Mouse (Mus musculus): ENCODE results near the gene Agap1. TPM values are rescaled to one million over a fixed set of nuclear protein-coding genes. Genes with fewer than 3 reads are reported as not detected.

Gene Agap1
- polyA plus RNA-seq, 1 experiment: 12.1 TPM

GRCm38 (mm10) chr1:89919206-89919605, 464.6 kb downstream of the Agap1 start:
- H3K4me1 ChIP-seq (ENCODE audit: control insufficient read depth, insufficient read depth, low read length): no peaks in the 10 kb centered on the region
- no peak overlapping the region for H3K4me3 ChIP-seq (replicated peaks; ENCODE audit: control insufficient read depth, low read depth, low read length)
- 78% methylated on average over 6 of the region's 6 CpGs for WGBS
- no peak overlapping the region for H3K27ac ChIP-seq (ENCODE audit: control insufficient read depth, insufficient read depth, low read depth, low read length, poor library complexity)
- TF ChIP-seq POLR2A (IDR thresholded peaks at IDR 0.05; ENCODE audit: borderline replicate concordance, control insufficient read depth, low read depth, low read length) (no peak), CTCF (IDR thresholded peaks at IDR 0.05; ENCODE audit: control insufficient read depth, insufficient read depth, low read length) (no peak)

GRCm38 (mm10) chr1:89921806-89922205, 467.2 kb downstream of the Agap1 start:
- Histone ChIP-seq H3K27ac (ENCODE audit: control insufficient read depth, insufficient read depth, low read depth, low read length, poor library complexity) (no peak overlapping the region), H3K4me1 (ENCODE audit: control insufficient read depth, insufficient read depth, low read length) (no peaks in the 10 kb centered on the region), H3K4me3 (replicated peaks; ENCODE audit: control insufficient read depth, low read depth, low read length) (no peak overlapping the region)
- WGBS: 11% methylated on average over 10 of the region's 10 CpGs
- no peak for TF ChIP-seq CTCF (IDR thresholded peaks at IDR 0.05; ENCODE audit: control insufficient read depth, insufficient read depth, low read length)
- TF ChIP-seq POLR2A (IDR thresholded peaks at IDR 0.05; ENCODE audit: borderline replicate concordance, control insufficient read depth, low read depth, low read length): no peak

GRCm38 (mm10) chr1:89922282-89922681, 467.7 kb downstream of the Agap1 start:
- Histone ChIP-seq H3K4me1 (ENCODE audit: control insufficient read depth, insufficient read depth, low read length) (no peaks in the 10 kb centered on the region), H3K4me3 (replicated peaks; ENCODE audit: control insufficient read depth, low read depth, low read length) (no peak overlapping the region), H3K27ac (ENCODE audit: control insufficient read depth, insufficient read depth, low read depth, low read length, poor library complexity) (no peak overlapping the region)
- TF ChIP-seq POLR2A (IDR thresholded peaks at IDR 0.05; ENCODE audit: borderline replicate concordance, control insufficient read depth, low read depth, low read length): no peak
- no peak for TF ChIP-seq CTCF (IDR thresholded peaks at IDR 0.05; ENCODE audit: control insufficient read depth, insufficient read depth, low read length)
- WGBS: 7% methylated on average over 7 of the region's 7 CpGs

- Histone ChIP-seq H3K4me3 (replicated peaks; ENCODE audit: control insufficient read depth, low read depth, low read length) (no peak overlapping the region), H3K4me1 (ENCODE audit: control insufficient read depth, insufficient read depth, low read length) (no peaks in the 10 kb centered on the region), H3K27ac (ENCODE audit: control insufficient read depth, insufficient read depth, low read depth, low read length, poor library complexity) (no peak overlapping the region)
- WGBS: 4% methylated on average over 41 of the region's 41 CpGs
- TF ChIP-seq POLR2A (IDR thresholded peaks at IDR 0.05; ENCODE audit: borderline replicate concordance, control insufficient read depth, low read depth, low read length): no peak
- no peak for TF ChIP-seq CTCF (IDR thresholded peaks at IDR 0.05; ENCODE audit: control insufficient read depth, insufficient read depth, low read length)
Observed at GRCm38 (mm10) chr1:89922883-89923641, 468.5 kb downstream of the Agap1 start.

GRCm38 (mm10) chr1:89923642-89924020, 469.0 kb downstream of the Agap1 start:
- 30% methylated on average over 14 of the region's 14 CpGs for WGBS

GRCm38 (mm10) chr1:89925501-89926190, 471.0 kb downstream of the Agap1 start:
- no peaks in the 10 kb centered on the region for H3K4me1 ChIP-seq (ENCODE audit: control insufficient read depth, insufficient read depth, low read length)
- H3K4me3 ChIP-seq (replicated peaks; ENCODE audit: control insufficient read depth, low read depth, low read length): no peak overlapping the region
- TF ChIP-seq POLR2A (IDR thresholded peaks at IDR 0.05; ENCODE audit: borderline replicate concordance, control insufficient read depth, low read depth, low read length) (no peak), CTCF (IDR thresholded peaks at IDR 0.05; ENCODE audit: control insufficient read depth, insufficient read depth, low read length) (no peak)
- WGBS: 81% methylated on average over 12 of the region's 12 CpGs
- H3K27ac ChIP-seq (ENCODE audit: control insufficient read depth, insufficient read depth, low read depth, low read length, poor library complexity): no peak overlapping the region

More at GRCm38 (mm10) chr1:89923642-89924020, 469.0 kb downstream of the Agap1 start:
- TF ChIP-seq CTCF (IDR thresholded peaks at IDR 0.05; ENCODE audit: control insufficient read depth, insufficient read depth, low read length): no peak
- TF ChIP-seq POLR2A (IDR thresholded peaks at IDR 0.05; ENCODE audit: borderline replicate concordance, control insufficient read depth, low read depth, low read length): no peak
- H3K4me3 ChIP-seq (replicated peaks; ENCODE audit: control insufficient read depth, low read depth, low read length): no peak overlapping the region
- H3K4me1 ChIP-seq (ENCODE audit: control insufficient read depth, insufficient read depth, low read length): no peaks in the 10 kb centered on the region
- H3K27ac ChIP-seq (ENCODE audit: control insufficient read depth, insufficient read depth, low read depth, low read length, poor library complexity): no peak overlapping the region

GRCm38 (mm10) chr1:89926583-89927060, 472.0 kb downstream of the Agap1 start:
- Histone ChIP-seq H3K4me3 (replicated peaks; ENCODE audit: control insufficient read depth, low read depth, low read length) (no peak overlapping the region), H3K4me1 (ENCODE audit: control insufficient read depth, insufficient read depth, low read length) (no peaks in the 10 kb centered on the region), H3K27ac (ENCODE audit: control insufficient read depth, insufficient read depth, low read depth, low read length, poor library complexity) (no peak overlapping the region)
- TF ChIP-seq POLR2A (IDR thresholded peaks at IDR 0.05; ENCODE audit: borderline replicate concordance, control insufficient read depth, low read depth, low read length) (no peak), CTCF (IDR thresholded peaks at IDR 0.05; ENCODE audit: control insufficient read depth, insufficient read depth, low read length) (no peak)
- 35% methylated on average over 9 of the region's 9 CpGs for WGBS

- Histone ChIP-seq H3K4me1 (ENCODE audit: control insufficient read depth, insufficient read depth, low read length) (no peaks in the 10 kb centered on the region), H3K27ac (ENCODE audit: control insufficient read depth, insufficient read depth, low read depth, low read length, poor library complexity) (no peak overlapping the region), H3K4me3 (replicated peaks; ENCODE audit: control insufficient read depth, low read depth, low read length) (no peak overlapping the region)
- 2% methylated on average over 36 of the region's 36 CpGs for WGBS
- TF ChIP-seq POLR2A (IDR thresholded peaks at IDR 0.05; ENCODE audit: borderline replicate concordance, control insufficient read depth, low read depth, low read length): no peak
- no peak for TF ChIP-seq CTCF (IDR thresholded peaks at IDR 0.05; ENCODE audit: control insufficient read depth, insufficient read depth, low read length)
Observed at GRCm38 (mm10) chr1:89927061-89927661, 472.6 kb downstream of the Agap1 start.

Data from bone marrow, adult 2 months (tissue).